Mouse (Mus musculus): ENCODE measurements around the gene Cers6. TPM values are rescaled to one million over a fixed set of nuclear protein-coding genes. Genes with fewer than 3 reads are reported as not detected.

The Cers6 gene
- polyA plus RNA-seq, 1 experiment from 2014 or later = 8.2 TPM

- Histone ChIP-seq H3K4me3 (ENCODE audit: low read depth, low read length) (no peak overlapping the region), H3K4me2 (ENCODE audit: low read depth, low read length) (no peak overlapping the region), H3K4me1 (ENCODE audit: insufficient read depth) (peaks cover 20% of the 10 kb centered on the region; the same call in 1 of the 2 replicates), H3K9ac (replicated peaks) (no peak overlapping the region), H3K9me3 (ENCODE audit: low read length) (no peaks in the 10 kb centered on the region), H3K27ac (ENCODE audit: low read depth) (no peak overlapping the region), H3K27me3 (ENCODE audit: insufficient read depth, low read length) (no peaks in the 10 kb centered on the region), H3K36me3 (replicated peaks; ENCODE audit: insufficient read depth, low read length) (no peaks in the 10 kb centered on the region)
- TF ChIP-seq CTCF (IDR thresholded peaks at IDR 0.05; ENCODE audit: low read depth) (no peak), EP300 (IDR thresholded peaks at IDR 0.05; ENCODE audit: low read depth) (no peak)
- no peak for ATAC-seq
- WGBS (ENCODE audit: insufficient replicate concordance) = 63% methylated on average over 11 of the region's 11 CpGs
- DNase-seq = no peak
Observed at GRCm38 (mm10) chr2:68981756-68982409, 120.6 kb downstream of the Cers6 start.

- ATAC-seq (no peak), DNase-seq (no peak)
- Histone ChIP-seq H3K4me1 (ENCODE audit: insufficient read depth) (peaks cover 18% of the 10 kb centered on the region; the same call in 1 of the 2 replicates), H3K4me2 (ENCODE audit: low read depth, low read length) (no peak overlapping the region), H3K27ac (ENCODE audit: low read depth) (no peak overlapping the region), H3K36me3 (replicated peaks; ENCODE audit: insufficient read depth, low read length) (no peaks in the 10 kb centered on the region), H3K4me3 (ENCODE audit: low read depth, low read length) (no peak overlapping the region), H3K9ac (replicated peaks) (no peak overlapping the region), H3K9me3 (ENCODE audit: low read length) (no peaks in the 10 kb centered on the region), H3K27me3 (ENCODE audit: insufficient read depth, low read length) (no peaks in the 10 kb centered on the region)
- TF ChIP-seq EP300 (IDR thresholded peaks at IDR 0.05; ENCODE audit: low read depth) = no peak
- no peak for TF ChIP-seq CTCF (IDR thresholded peaks at IDR 0.05; ENCODE audit: low read depth)
- WGBS (ENCODE audit: insufficient replicate concordance) = 61% methylated on average over 3 of the region's 3 CpGs
Observed at GRCm38 (mm10) chr2:68982979-68983378, 121.7 kb downstream of the Cers6 start.

- TF ChIP-seq CTCF (IDR thresholded peaks at IDR 0.05; ENCODE audit: low read depth) = no peak
- no peak for TF ChIP-seq EP300 (IDR thresholded peaks at IDR 0.05; ENCODE audit: low read depth)
- Histone ChIP-seq H3K27ac (ENCODE audit: low read depth) (no peak overlapping the region), H3K4me3 (ENCODE audit: low read depth, low read length) (no peak overlapping the region), H3K4me2 (ENCODE audit: low read depth, low read length) (no peak overlapping the region), H3K9ac (replicated peaks) (no peak overlapping the region), H3K27me3 (ENCODE audit: insufficient read depth, low read length) (no peaks in the 10 kb centered on the region), H3K9me3 (ENCODE audit: low read length) (no peaks in the 10 kb centered on the region), H3K36me3 (replicated peaks; ENCODE audit: insufficient read depth, low read length) (no peaks in the 10 kb centered on the region), H3K4me1 (ENCODE audit: insufficient read depth) (peaks cover 13% of the 10 kb centered on the region; the same call in 1 of the 2 replicates)
- WGBS (ENCODE audit: insufficient replicate concordance) = 60% methylated on average over 3 of the region's 3 CpGs
- DNase-seq (no peak), ATAC-seq (no peak)
Observed at GRCm38 (mm10) chr2:68983431-68983830, 122.2 kb downstream of the Cers6 start.

GRCm38 (mm10) chr2:68989117-68989516 is 127.9 kb downstream of the Cers6 start:
- no peak for TF ChIP-seq CTCF (IDR thresholded peaks at IDR 0.05; ENCODE audit: low read depth)
- no peak for TF ChIP-seq EP300 (IDR thresholded peaks at IDR 0.05; ENCODE audit: low read depth)
- ATAC-seq = no peak
- Histone ChIP-seq H3K4me2 (ENCODE audit: low read depth, low read length) (no peak overlapping the region), H3K9ac (replicated peaks) (no peak overlapping the region), H3K4me3 (ENCODE audit: low read depth, low read length) (no peak overlapping the region), H3K9me3 (ENCODE audit: low read length) (no peaks in the 10 kb centered on the region), H3K27me3 (ENCODE audit: insufficient read depth, low read length) (no peaks in the 10 kb centered on the region), H3K4me1 (ENCODE audit: insufficient read depth) (0 out of 2 replicates have a peak, but pooled peaks cover under 1% of the 10 kb centered on the region), H3K27ac (ENCODE audit: low read depth) (no peak overlapping the region), H3K36me3 (replicated peaks; ENCODE audit: insufficient read depth, low read length) (peaks cover 4% of the 10 kb centered on the region; the same call in 1 of the 2 replicates)
- DNase-seq = no peak
- WGBS (ENCODE audit: insufficient replicate concordance) = 85% methylated on average over 6 of the region's 6 CpGs

GRCm38 (mm10) chr2:68992629-68993028 is 131.4 kb downstream of the Cers6 start:
- WGBS (ENCODE audit: insufficient replicate concordance) = 66% methylated on average over 5 of the region's 5 CpGs
- no peak overlapping the region for H3K27ac ChIP-seq (ENCODE audit: low read depth)

GRCm38 (mm10) chr2:68994441-68994840 is 133.2 kb downstream of the Cers6 start:
- Histone ChIP-seq H3K4me2 (ENCODE audit: low read depth, low read length) (no peak overlapping the region), H3K4me1 (ENCODE audit: insufficient read depth) (0 out of 2 replicates have a peak, but pooled peaks cover 3% of the 10 kb centered on the region), H3K9ac (replicated peaks) (no peak overlapping the region), H3K36me3 (replicated peaks; ENCODE audit: insufficient read depth, low read length) (peaks cover 4% of the 10 kb centered on the region; the same call in 1 of the 2 replicates), H3K4me3 (ENCODE audit: low read depth, low read length) (no peak overlapping the region), H3K27ac (ENCODE audit: low read depth) (no peak overlapping the region), H3K9me3 (ENCODE audit: low read length) (no peaks in the 10 kb centered on the region), H3K27me3 (ENCODE audit: insufficient read depth, low read length) (no peaks in the 10 kb centered on the region)
- TF ChIP-seq EP300 (IDR thresholded peaks at IDR 0.05; ENCODE audit: low read depth) = no peak
- TF ChIP-seq CTCF (IDR thresholded peaks at IDR 0.05; ENCODE audit: low read depth) = no peak
- 0 out of 2 replicates have a peak, but pooled peaks have one; percentile 35 for ATAC-seq
- DNase-seq = peak; percentile 64

More at GRCm38 (mm10) chr2:68992629-68993028, 131.4 kb downstream of the Cers6 start:
- no peaks in the 10 kb centered on the region for H3K27me3 ChIP-seq (ENCODE audit: insufficient read depth, low read length)
- no peak for TF ChIP-seq EP300 (IDR thresholded peaks at IDR 0.05; ENCODE audit: low read depth)
- TF ChIP-seq CTCF (IDR thresholded peaks at IDR 0.05; ENCODE audit: low read depth) = no peak
- H3K36me3 ChIP-seq (replicated peaks; ENCODE audit: insufficient read depth, low read length) = peaks cover 4% of the 10 kb centered on the region; the same call in 1 of the 2 replicates
- DNase-seq (no peak), ATAC-seq (no peak)
- H3K4me2 ChIP-seq (ENCODE audit: low read depth, low read length) = no peak overlapping the region
- no peaks in the 10 kb centered on the region for H3K9me3 ChIP-seq (ENCODE audit: low read length)
- H3K4me3 ChIP-seq (ENCODE audit: low read depth, low read length) = no peak overlapping the region
- no peak overlapping the region for H3K9ac ChIP-seq (replicated peaks)
- 0 out of 2 replicates have a peak, but pooled peaks cover 3% of the 10 kb centered on the region for H3K4me1 ChIP-seq (ENCODE audit: insufficient read depth)
